Mouse (Mus musculus): ENCODE results near the gene Gm17364. TPM values are rescaled to one million over a fixed set of nuclear protein-coding genes. Genes with fewer than 3 reads are reported as not detected.
"Not testable (repeated sequence)": the region's sequence is repeated elsewhere in the genome, so short reads cannot be mapped to it uniquely, and the experiment has no call there.

Gene Gm17364
- not detected for polyA plus RNA-seq (2017; shearing (Covaris generic))

- ATAC-seq: no peak
These were observed at the start of gene Gm17364 for GRCm38 (mm10) chr13:41273927-41274650. Gene Gm17364, minus strand, starts transcription at chr13:41273977.

GRCm38 (mm10) chr13:41321433-41321832, 47.7 kb upstream of the Gm17364 start:
- no peak for ATAC-seq

GRCm38 (mm10) chr13:41320749-41321148, 47.0 kb upstream of the Gm17364 start:
- no peak for ATAC-seq

- peak; percentile 90 for ATAC-seq
These were observed 28.9 kb upstream of the Gm17364 start for GRCm38 (mm10) chr13:41302716-41303115.

DNA sequence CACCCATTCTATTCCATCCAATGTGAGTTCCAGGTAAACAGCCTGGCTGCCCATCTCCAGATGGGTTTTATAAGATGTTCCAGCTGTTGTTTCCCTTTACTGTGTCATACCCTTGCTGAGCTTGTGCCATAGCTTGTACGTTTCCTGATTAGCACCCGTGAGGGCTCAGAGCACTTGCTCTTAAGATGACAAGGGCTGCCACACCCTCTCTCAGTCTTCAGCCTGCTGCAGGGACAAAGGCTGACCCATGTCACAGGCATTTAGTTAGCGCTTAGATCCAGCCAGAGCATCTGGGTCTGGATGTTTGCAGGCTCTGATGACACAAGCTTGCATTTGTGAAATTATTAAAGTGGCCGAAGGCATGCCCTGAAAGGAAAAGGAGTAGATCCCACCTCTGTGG, 26.3 kb upstream of the Gm17364 start:
- no peak for ATAC-seq

DNA sequence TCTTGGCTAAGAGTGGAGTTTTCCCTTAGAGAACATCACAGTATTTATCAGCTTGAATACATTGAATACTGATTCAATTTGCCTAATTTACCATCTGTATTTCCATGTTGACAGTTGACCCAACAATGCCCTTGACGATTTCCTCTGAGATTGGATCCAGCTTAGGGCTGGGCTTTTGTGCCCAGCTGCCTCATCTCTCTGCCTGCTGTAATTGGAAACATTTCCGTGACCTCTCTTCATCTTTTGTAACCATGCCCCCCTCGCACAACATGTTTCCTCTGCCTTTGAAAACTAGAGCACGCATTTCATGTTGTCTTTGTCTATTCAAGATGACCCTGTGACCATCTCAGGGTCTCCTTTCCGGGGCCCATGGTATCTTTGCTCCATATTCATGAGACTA, 25.2 kb upstream of the Gm17364 start:
- no peak for ATAC-seq

- no peak for ATAC-seq
These were observed 24.8 kb upstream of the Gm17364 start for GRCm38 (mm10) chr13:41298533-41298932.

- ATAC-seq: no peak
These were observed 22.6 kb upstream of the Gm17364 start for GRCm38 (mm10) chr13:41296396-41296795.

DNA sequence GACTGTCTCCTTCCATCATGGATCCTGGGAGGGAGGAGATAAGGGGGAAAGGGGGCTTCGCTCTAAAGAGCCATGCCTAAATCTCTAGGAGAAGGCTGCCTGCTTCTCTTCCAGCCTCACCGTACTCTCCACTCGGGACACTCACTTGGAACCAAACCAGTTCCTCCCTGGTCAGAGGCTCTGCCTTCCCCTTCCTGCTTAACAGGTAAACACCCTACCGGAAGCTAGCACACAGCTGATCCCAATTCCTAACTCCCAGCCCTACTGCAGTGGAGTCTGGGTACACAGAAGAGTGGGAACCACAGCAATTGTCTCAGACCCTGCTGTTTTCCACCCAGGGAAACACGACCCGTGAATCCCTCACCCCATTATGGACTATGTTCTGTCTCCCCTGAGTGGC, 22.1 kb upstream of the Gm17364 start:
- no peak for ATAC-seq

GRCm38 (mm10) chr13:41293595-41293994, 19.8 kb upstream of the Gm17364 start:
- no peak for ATAC-seq

DNA sequence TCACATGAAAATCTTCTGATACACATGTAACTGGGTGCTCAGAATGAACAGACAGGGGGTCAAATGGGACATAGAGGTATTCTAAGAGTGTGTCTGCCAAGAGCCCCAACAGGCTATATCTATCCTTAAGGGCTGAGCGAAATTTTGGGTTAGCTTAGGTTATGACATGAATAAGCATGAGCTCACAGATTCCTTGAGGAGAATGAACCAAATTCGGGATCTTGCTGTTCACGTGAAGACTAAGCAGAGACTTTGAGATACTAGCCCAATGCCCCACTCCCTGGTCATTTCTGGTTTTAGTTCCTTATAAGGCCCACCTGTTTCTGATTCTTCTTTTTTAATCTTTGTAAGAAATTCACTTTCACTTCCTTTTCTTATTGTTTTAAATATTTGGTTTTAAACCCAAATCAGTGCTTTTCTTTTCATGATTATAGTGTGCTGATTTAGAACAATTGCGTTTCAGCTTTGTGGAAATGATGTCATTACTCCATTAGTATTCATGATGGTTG, 17.7 kb upstream of the Gm17364 start:
- no peak for ATAC-seq

DNA sequence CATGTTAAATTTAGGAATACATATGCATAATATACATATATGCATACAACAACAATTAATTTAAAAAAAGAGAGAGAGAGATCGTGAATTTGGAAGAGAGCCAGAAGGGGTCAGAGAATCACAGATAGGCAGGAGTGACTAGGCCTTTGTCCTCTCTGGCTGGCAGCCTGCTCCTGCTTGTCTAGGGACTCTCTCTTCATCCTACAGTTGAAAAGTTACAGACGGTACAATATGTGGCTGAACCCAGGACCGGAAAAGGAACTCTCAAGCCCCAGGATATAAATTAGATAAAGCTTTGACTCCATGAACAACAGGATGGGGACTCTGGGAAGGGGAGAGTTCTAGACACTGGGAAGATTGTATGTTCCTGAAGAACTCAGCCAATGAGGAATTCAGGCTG, 12.5 kb upstream of the Gm17364 start:
- no peak for ATAC-seq

GRCm38 (mm10) chr13:41285448-41285847, 11.7 kb upstream of the Gm17364 start:
- ATAC-seq: no peak

- peak; percentile 71 for ATAC-seq
These were observed 9.5 kb upstream of the Gm17364 start for GRCm38 (mm10) chr13:41283256-41283655.

- no peak for ATAC-seq
These were observed 6.9 kb upstream of the Gm17364 start for GRCm38 (mm10) chr13:41280696-41281095.

- no peak for ATAC-seq
These were observed 5.9 kb downstream of the Gm17364 start for GRCm38 (mm10) chr13:41267827-41268408.

GRCm38 (mm10) chr13:41263304-41264006, 10.3 kb downstream of the Gm17364 start:
- no peak for ATAC-seq

- not testable (repeated sequence) for ATAC-seq
These were observed 12.2 kb downstream of the Gm17364 start for GRCm38 (mm10) chr13:41261617-41262016.

DNA sequence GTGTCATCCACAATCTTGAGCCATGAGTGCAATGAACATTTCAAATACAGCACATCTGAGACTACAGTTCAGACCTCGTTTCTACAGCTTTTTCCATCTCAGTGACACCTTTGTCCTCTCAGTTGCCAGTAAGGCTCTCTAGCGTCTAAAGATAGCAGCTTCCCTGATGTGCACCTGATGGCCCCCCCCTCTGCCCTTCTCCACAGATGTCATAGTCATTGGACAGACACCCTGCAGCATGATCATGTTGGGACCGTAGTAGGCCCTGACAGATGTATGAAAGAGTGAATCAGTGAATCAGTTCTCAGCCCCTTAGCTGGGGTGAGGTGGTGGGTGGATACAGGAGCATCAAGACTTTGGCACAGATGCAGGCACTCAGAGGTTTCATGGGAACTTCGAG, 15.9 kb downstream of the Gm17364 start:
- no peak for ATAC-seq

DNA sequence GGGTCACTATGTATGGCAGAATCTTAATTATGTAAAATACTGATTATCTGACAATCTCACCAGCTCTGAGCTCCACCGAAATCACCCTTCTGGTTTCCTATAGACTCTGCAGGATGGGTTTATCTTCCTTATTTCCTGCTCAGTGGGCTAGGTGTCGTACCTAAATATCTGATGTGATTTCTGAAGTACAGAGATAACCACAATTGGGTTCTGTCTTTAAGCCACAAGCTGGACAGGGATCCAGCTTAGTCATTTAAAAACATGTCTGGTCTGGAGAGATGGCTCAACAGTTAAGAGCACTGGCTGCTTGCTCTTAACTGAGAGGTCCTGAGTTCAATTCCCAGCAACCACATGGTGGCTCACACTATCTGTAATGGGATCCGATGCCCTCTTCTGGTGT, 16.8 kb downstream of the Gm17364 start:
- ATAC-seq: no peak

DNA sequence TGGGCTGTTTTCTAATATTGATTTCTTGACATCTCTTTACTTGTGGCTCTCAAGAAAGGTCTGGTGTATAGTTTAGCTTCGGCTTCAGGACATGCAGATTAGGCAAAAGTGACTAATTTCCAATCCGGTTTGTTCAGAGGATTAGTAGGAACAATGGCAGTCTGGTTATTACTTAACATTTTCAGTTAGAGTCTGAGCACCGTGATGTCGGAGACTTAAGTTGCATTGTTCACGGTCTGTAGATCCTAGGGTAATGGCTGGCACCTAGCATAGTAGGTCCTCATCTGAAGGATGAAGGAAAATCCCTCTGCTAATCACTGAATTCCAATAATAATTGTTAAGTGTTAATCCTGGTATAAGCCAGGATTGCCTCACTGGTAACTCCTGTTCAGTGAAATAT, 17.7 kb downstream of the Gm17364 start:
- no peak for ATAC-seq

GRCm38 (mm10) chr13:41252736-41253135, 21.0 kb downstream of the Gm17364 start:
- ATAC-seq: no peak

- ATAC-seq: no peak
These were observed 21.6 kb downstream of the Gm17364 start for GRCm38 (mm10) chr13:41252141-41252540.

- no peak for ATAC-seq
These were observed 22.1 kb downstream of the Gm17364 start for GRCm38 (mm10) chr13:41251667-41252066.

All from CD4-positive, CD25-positive, alpha-beta regulatory T cell, adult 4 months (primary cell).